Mouse (Mus musculus) retina, postnatal 1 day (tissue): ENCODE results near the gene Pfdn2.
A peak's percentile ranks its signal among the peaks of the same experiment; 100 is the strongest.

Experiments
- DNase-seq: peaks from one replicate; pipeline ENCODE4 v3.0.0-alpha.2; 2012

Gene Pfdn2

GRCm38 (mm10) chr1:171358421-171358820, 13.0 kb downstream of the Pfdn2 start:
- DNase-seq: peak; percentile 76

GRCm38 (mm10) chr1:171360253-171360652, 14.8 kb downstream of the Pfdn2 start:
- no peak for DNase-seq

GRCm38 (mm10) chr1:171360656-171361055, 15.2 kb downstream of the Pfdn2 start, which contains the start of gene Klhdc9:
TSS of gene Klhdc9 (minus strand) at chr1:171360798.
- DNase-seq: peak; percentile 98

- DNase-seq: peak; percentile 90
Observed at GRCm38 (mm10) chr1:171361106-171362103, 15.9 kb downstream of the Pfdn2 start.

- DNase-seq: no peak
Observed at GRCm38 (mm10) chr1:171365934-171366333, 20.5 kb downstream of the Pfdn2 start.

- DNase-seq: no peak
Observed at GRCm38 (mm10) chr1:171369845-171370556, 24.5 kb downstream of the Pfdn2 start, which contains the start of gene Nectin4. TSS of gene Nectin4 (plus strand) at chr1:171370099.

GRCm38 (mm10) chr1:171372880-171373279, 27.4 kb downstream of the Pfdn2 start:
- no peak for DNase-seq

- peak; percentile 42 for DNase-seq
Observed at GRCm38 (mm10) chr1:171373946-171374345, 28.5 kb downstream of the Pfdn2 start.

- DNase-seq: no peak
Observed at GRCm38 (mm10) chr1:171375646-171376097, 30.2 kb downstream of the Pfdn2 start.

- no peak for DNase-seq
Observed at GRCm38 (mm10) chr1:171378298-171378697, 32.8 kb downstream of the Pfdn2 start.

- DNase-seq: peak; percentile 89
Observed at GRCm38 (mm10) chr1:171379935-171380599, 34.6 kb downstream of the Pfdn2 start.

- no peak for DNase-seq
Observed at GRCm38 (mm10) chr1:171382096-171382620, 36.7 kb downstream of the Pfdn2 start.

GRCm38 (mm10) chr1:171384361-171384760, 38.9 kb downstream of the Pfdn2 start:
- no peak for DNase-seq

- peak; percentile 43 for DNase-seq
Observed at GRCm38 (mm10) chr1:171385171-171385570, 39.7 kb downstream of the Pfdn2 start.

- peak; percentile 50 for DNase-seq
Observed at GRCm38 (mm10) chr1:171387099-171387498, 41.6 kb downstream of the Pfdn2 start.

GRCm38 (mm10) chr1:171388376-171389102, 43.1 kb downstream of the Pfdn2 start, which contains the start of gene Arhgap30:
TSS of gene Arhgap30 (plus strand) at chr1:171388954.
- DNase-seq: no peak

- no peak for DNase-seq
Observed at GRCm38 (mm10) chr1:171390101-171390500, 44.6 kb downstream of the Pfdn2 start.

- DNase-seq: no peak
Observed at GRCm38 (mm10) chr1:171401821-171402220, 56.4 kb downstream of the Pfdn2 start.

- no peak for DNase-seq
Observed at GRCm38 (mm10) chr1:171402991-171403390, 57.5 kb downstream of the Pfdn2 start.

GRCm38 (mm10) chr1:171407263-171407662, 61.8 kb downstream of the Pfdn2 start:
- no peak for DNase-seq
